Mouse (Mus musculus) cerebellum, adult 2 months (tissue): ENCODE data around the gene Smox.

Experiments used
- CTCF ChIP-seq: fragments of 200-500 bp; IDR thresholded peaks from 2 replicates; pipeline ENCODE4 v1.5.1; 2011; ENCODE audit warnings: low read depth, mild to moderate bottlenecking, control low read depth, low read length, moderate library complexity, borderline replicate concordance; ENCODE audit not compliant: insufficient read depth
- POLR2A ChIP-seq: fragments of 200-500 bp; IDR thresholded peaks from 2 replicates; pipeline ENCODE4 v1.6.1; 2011; ENCODE audit warnings: low read length, control low read depth, borderline replicate concordance; ENCODE audit not compliant: insufficient read depth

- TF ChIP-seq CTCF (no peak), POLR2A (no peak)
Measured at GRCm38 (mm10) chr2:131497224-131497856, 6.0 kb downstream of the Smox start.
